Mouse (Mus musculus) heart, adult 2 months (tissue): Measurements from ENCODE around the gene Myo6.

Source experiments
- CTCF ChIP-seq: fragments of 200-600 bp; IDR thresholded peaks from 2 replicates; pipeline ENCODE4 v1.8.1; 2022; ENCODE audit warnings: antibody characterized with exemption, mild to moderate bottlenecking, moderate library complexity
- EP300 ChIP-seq: fragments of 200-500 bp; IDR thresholded peaks from 2 replicates; pipeline ENCODE4 v1.6.1; 2011; ENCODE audit warnings: low read depth, low read length, control low read depth; ENCODE audit not compliant: insufficient read depth
- POLR2A ChIP-seq: fragments of 200-500 bp; IDR thresholded peaks from 2 replicates; pipeline ENCODE4 v1.6.1; 2011; ENCODE audit warnings: mild to moderate bottlenecking, low read depth, low read length, control low read depth; ENCODE audit not compliant: insufficient read depth

DNA sequence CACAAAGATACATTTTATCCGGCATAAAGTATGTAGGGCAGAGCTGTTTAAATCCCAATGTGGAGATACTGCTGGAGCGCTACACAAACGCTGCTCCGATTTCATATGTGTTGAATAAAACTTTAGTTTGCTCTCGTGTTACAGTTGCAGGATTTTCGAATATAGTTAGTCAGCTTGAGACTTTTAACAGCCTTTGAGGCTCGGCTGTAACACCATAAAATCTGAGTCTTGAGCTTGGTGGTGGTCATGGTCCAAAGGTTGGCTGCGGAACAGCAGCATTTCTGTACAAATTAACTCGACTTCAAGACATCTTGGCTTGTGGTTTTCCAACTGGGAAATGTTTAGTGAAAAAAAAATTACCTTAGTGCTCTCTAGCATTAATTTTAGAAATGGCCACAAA lies 859 bp downstream of the Myo6 start:
- TF ChIP-seq POLR2A (no peak), CTCF (no peak), EP300 (no peak)
